Mouse (Mus musculus): ENCODE measurements around the gene Vmn1r227. TPM values are rescaled to one million over a fixed set of nuclear protein-coding genes. Genes with fewer than 3 reads are reported as not detected.

Vmn1r227 gene
- not detected in 2 replicates for total RNA-seq (2014; rRNA removed)
- not detected in 2 replicates for polyA plus RNA-seq (2015; fragmentation: Nextera tagmentation; extraction: Ambion mirVana)

DNA sequence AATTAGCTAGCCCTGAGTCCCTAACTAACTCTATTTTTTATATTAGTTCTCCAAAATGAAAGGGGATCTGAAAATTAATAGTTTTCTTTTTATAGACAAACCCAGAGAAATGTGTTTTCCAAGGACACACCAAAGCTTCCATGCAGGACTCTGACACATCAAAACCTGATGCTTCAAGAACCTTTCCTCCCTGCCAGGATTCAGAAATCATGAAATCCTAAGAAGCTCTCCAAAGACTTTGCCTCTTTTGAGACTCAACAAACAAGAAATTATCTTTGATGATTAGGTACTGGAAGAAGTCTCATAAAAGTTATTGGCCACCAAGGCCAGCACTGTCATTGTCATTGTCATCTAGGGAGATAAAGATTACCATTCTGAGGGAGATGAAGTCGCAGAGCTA is at the start of gene Vmn1r227:
Gene Vmn1r227 (plus strand): TSS at position 301 of the 400 bp plus-strand sequence.
- H3K9me3 ChIP-seq (ENCODE audit: low read length) = peaks cover 6% of the 10 kb centered on the region; the same call in 1 of the 2 replicates
- ATAC-seq (ENCODE audit: low FRiP score) = no peak
- no peaks in the 10 kb centered on the region for H3K4me1 ChIP-seq (ENCODE audit: insufficient read depth, low read length)
- WGBS = 34% methylated on average over 1 of the region's 1 CpGs
- DNase-seq (ENCODE audit: low spot score) = no peak
- no peak within 1 kb of the TSS for H3K4me2 ChIP-seq (ENCODE audit: low read depth, low read length, poor library complexity, severe bottlenecking)
- no peak within 1 kb of the TSS for H3K9ac ChIP-seq (replicated peaks; ENCODE audit: low read length, poor library complexity, severe bottlenecking)
- no peaks in the 10 kb centered on the region for H3K27me3 ChIP-seq (ENCODE audit: insufficient read depth, low read length)
- no peak within 1 kb of the TSS for H3K27ac ChIP-seq (ENCODE audit: low read depth, low read length)
- no peak for TF ChIP-seq CTCF (IDR thresholded peaks at IDR 0.05)
- H3K4me3 ChIP-seq (ENCODE audit: low read depth, low read length) = no peak within 1 kb of the TSS
- H3K36me3 ChIP-seq (ENCODE audit: insufficient read depth, low read length) = no peaks in the 10 kb centered on the region

DNA sequence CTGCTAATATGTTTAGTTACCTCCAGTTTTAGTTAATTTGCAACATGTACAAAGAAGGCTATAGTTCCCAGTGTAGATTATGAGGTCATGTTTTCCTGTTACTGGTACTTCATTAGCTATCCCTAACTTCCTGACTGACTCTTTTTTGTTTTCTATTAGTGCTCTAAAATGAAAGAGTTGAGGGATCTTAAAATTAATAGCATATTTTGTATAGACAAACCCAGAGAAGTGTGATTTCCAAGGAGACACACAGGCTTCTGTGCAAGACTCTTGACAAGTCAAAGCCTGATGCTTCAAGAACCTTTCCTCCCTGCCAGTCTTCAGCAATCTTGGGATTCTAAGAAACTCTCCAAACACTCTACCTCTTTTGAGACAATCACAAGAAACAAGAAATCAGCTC is 47.1 kb upstream of the Vmn1r227 start, which contains the start of gene Vmn1r226:
Gene Vmn1r226 (plus strand): TSS at position 301 of the 400 bp plus-strand sequence.
- Histone ChIP-seq H3K9me3 (ENCODE audit: low read length) (peaks cover 6% of the 10 kb centered on the region; the same call in 1 of the 2 replicates), H3K4me1 (ENCODE audit: insufficient read depth, low read length) (no peaks in the 10 kb centered on the region), H3K4me3 (ENCODE audit: low read depth, low read length) (no peak within 1 kb of the TSS), H3K4me2 (ENCODE audit: low read depth, low read length, poor library complexity, severe bottlenecking) (no peak within 1 kb of the TSS), H3K27ac (ENCODE audit: low read depth, low read length) (no peak within 1 kb of the TSS), H3K27me3 (ENCODE audit: insufficient read depth, low read length) (no peaks in the 10 kb centered on the region), H3K36me3 (ENCODE audit: insufficient read depth, low read length) (no peaks in the 10 kb centered on the region), H3K9ac (replicated peaks; ENCODE audit: low read length, poor library complexity, severe bottlenecking) (no peak within 1 kb of the TSS)
- no peak for TF ChIP-seq CTCF (IDR thresholded peaks at IDR 0.05)
- ATAC-seq (ENCODE audit: low FRiP score) (no peak), DNase-seq (ENCODE audit: low spot score) (no peak)

DNA sequence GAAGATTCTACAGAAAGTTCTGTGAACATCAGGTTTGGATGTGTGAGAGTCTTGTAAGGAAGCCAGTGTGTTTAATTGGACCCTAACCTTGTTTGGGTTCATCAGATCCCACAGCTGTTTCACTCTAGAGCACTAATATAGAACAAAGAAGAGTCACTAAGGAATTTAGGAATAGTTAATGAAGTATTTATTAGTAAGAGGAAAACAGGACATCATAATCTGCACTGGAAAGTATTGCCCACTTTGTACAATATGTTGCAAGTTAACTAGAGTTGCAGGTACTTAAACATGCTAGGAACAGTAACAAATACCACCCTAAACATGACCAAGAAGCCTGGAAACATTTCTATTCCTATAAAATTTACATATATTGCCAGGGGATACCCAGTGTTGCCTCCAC is 56.4 kb downstream of the Vmn1r227 start, which contains the start of gene Vmn1r228:
Gene Vmn1r228 (minus strand): TSS at position 101 of the 400 bp plus-strand sequence.
- Histone ChIP-seq H3K36me3 (ENCODE audit: insufficient read depth, low read length) (no peaks in the 10 kb centered on the region), H3K27ac (ENCODE audit: low read depth, low read length) (no peak within 1 kb of the TSS), H3K4me1 (ENCODE audit: insufficient read depth, low read length) (no peaks in the 10 kb centered on the region), H3K9ac (replicated peaks; ENCODE audit: low read length, poor library complexity, severe bottlenecking) (no peak within 1 kb of the TSS), H3K9me3 (ENCODE audit: low read length) (peaks cover 35% of the 10 kb centered on the region), H3K4me3 (ENCODE audit: low read depth, low read length) (no peak within 1 kb of the TSS), H3K27me3 (ENCODE audit: insufficient read depth, low read length) (no peaks in the 10 kb centered on the region), H3K4me2 (ENCODE audit: low read depth, low read length, poor library complexity, severe bottlenecking) (no peak within 1 kb of the TSS)
- no peak for TF ChIP-seq CTCF (IDR thresholded peaks at IDR 0.05)
- no peak for DNase-seq (ENCODE audit: low spot score)
- ATAC-seq (ENCODE audit: low FRiP score) = no peak

Other genes with a start within 250 kb of the Vmn1r227 start
- gene Vmn2r108, start 248.5 kb upstream of the Vmn1r227 start, total RNA-seq (2014; rRNA removed) = not detected in 2 replicates
- not detected in 2 replicates for gene Vmn2r108, start 248.5 kb upstream of the Vmn1r227 start, polyA plus RNA-seq (2015; fragmentation: Nextera tagmentation; extraction: Ambion mirVana)
- not detected in 2 replicates for gene Vmn1r225, start 231.7 kb upstream of the Vmn1r227 start, total RNA-seq (2014; rRNA removed)
- not detected in 2 replicates for gene Vmn1r225, start 231.7 kb upstream of the Vmn1r227 start, polyA plus RNA-seq (2015; fragmentation: Nextera tagmentation; extraction: Ambion mirVana)
- not detected in 2 replicates for gene Vmn2r109, start 165.1 kb upstream of the Vmn1r227 start, total RNA-seq (2014; rRNA removed)
- not detected in 2 replicates for gene Vmn2r109, start 165.1 kb upstream of the Vmn1r227 start, polyA plus RNA-seq (2015; fragmentation: Nextera tagmentation; extraction: Ambion mirVana)
- not detected in 2 replicates for gene Vmn2r110, start 133.4 kb upstream of the Vmn1r227 start, total RNA-seq (2014; rRNA removed)
- gene Vmn2r110, start 133.4 kb upstream of the Vmn1r227 start, polyA plus RNA-seq (2015; fragmentation: Nextera tagmentation; extraction: Ambion mirVana) = 0.01 and 0.04 TPM in 2 replicates
- gene Fpr-rs3, start 105.0 kb upstream of the Vmn1r227 start, total RNA-seq (2014; rRNA removed) = not detected in 2 replicates
- gene Fpr-rs3, start 105.0 kb upstream of the Vmn1r227 start, polyA plus RNA-seq (2015; fragmentation: Nextera tagmentation; extraction: Ambion mirVana) = not detected in 2 replicates
- gene Vmn1r226, start 47.0 kb upstream of the Vmn1r227 start, total RNA-seq (2014; rRNA removed) = not detected in 2 replicates
- not detected in 2 replicates for gene Vmn1r226, start 47.0 kb upstream of the Vmn1r227 start, polyA plus RNA-seq (2015; fragmentation: Nextera tagmentation; extraction: Ambion mirVana)
- gene Vmn1r228, start 56.3 kb downstream of the Vmn1r227 start, total RNA-seq (2014; rRNA removed) = not detected in 2 replicates
- gene Vmn1r228, start 56.3 kb downstream of the Vmn1r227 start, polyA plus RNA-seq (2015; fragmentation: Nextera tagmentation; extraction: Ambion mirVana) = not detected in 2 replicates
- gene Vmn1r229, start 81.7 kb downstream of the Vmn1r227 start, total RNA-seq (2014; rRNA removed) = not detected in 2 replicates
- not detected in 2 replicates for gene Vmn1r229, start 81.7 kb downstream of the Vmn1r227 start, polyA plus RNA-seq (2015; fragmentation: Nextera tagmentation; extraction: Ambion mirVana)
- not detected in 2 replicates for gene Vmn1r230, start 110.6 kb downstream of the Vmn1r227 start, total RNA-seq (2014; rRNA removed)
- gene Vmn1r230, start 110.6 kb downstream of the Vmn1r227 start, polyA plus RNA-seq (2015; fragmentation: Nextera tagmentation; extraction: Ambion mirVana) = not detected in 2 replicates
- not detected in 2 replicates for gene Vmn1r231, start 175.2 kb downstream of the Vmn1r227 start, total RNA-seq (2014; rRNA removed)
- gene Vmn1r231, start 175.2 kb downstream of the Vmn1r227 start, polyA plus RNA-seq (2015; fragmentation: Nextera tagmentation; extraction: Ambion mirVana) = not detected in 2 replicates
- not detected in 2 replicates for gene Vmn1r232, start 189.9 kb downstream of the Vmn1r227 start, total RNA-seq (2014; rRNA removed)
- gene Vmn1r232, start 189.9 kb downstream of the Vmn1r227 start, polyA plus RNA-seq (2015; fragmentation: Nextera tagmentation; extraction: Ambion mirVana) = not detected in 2 replicates
- 749 and 792 TPM in 2 replicates for gene Ppp2r1a, start 215.5 kb downstream of the Vmn1r227 start, total RNA-seq (2014; rRNA removed)
- 746 and 817 TPM in 2 replicates for gene Ppp2r1a, start 215.5 kb downstream of the Vmn1r227 start, polyA plus RNA-seq (2015; fragmentation: Nextera tagmentation; extraction: Ambion mirVana)